ENCODE assay signal across 8 mouse cellular contexts in genomic region chr12:69537675-69538361, GRCm38 (mm10). TPM values are rescaled to one million over a fixed set of nuclear protein-coding genes. Genes with fewer than 3 reads are reported as not detected.
A peak's percentile ranks its signal among the peaks of the same experiment; 100 is the strongest.
DNase-seq lines count a peak whose midpoint lies in the region; ATAC-seq and TF ChIP-seq lines count a peak whose summit lies in the region.

No protein-coding gene starts in this region.

- H3K36me3 ChIP-seq in spleen, adult 2 months (ENCODE audit: control insufficient read depth, insufficient read depth, low read length), result no peaks in the 10 kb centered on the region
- H3K36me3 ChIP-seq in embryonic facial prominence, embryonic 14.5 days (ENCODE audit: control insufficient read depth, insufficient read depth, low read length), result no peaks in the 10 kb centered on the region
- no peaks in the 10 kb centered on the region for H3K36me3 ChIP-seq in kidney, adult 2 months (ENCODE audit: control insufficient read depth, insufficient read depth, low read length)
- no peaks in the 10 kb centered on the region for H3K36me3 ChIP-seq in liver, embryonic 13.5 days

- WGBS in spleen, adult 2 months, result 6% methylated on average over 19 of the region's 19 CpGs
- 20% methylated on average over 19 of the region's 19 CpGs for WGBS in embryonic facial prominence, embryonic 14.5 days
- WGBS in kidney, adult 2 months, result 17% methylated on average over 19 of the region's 19 CpGs
- 3% methylated on average over 19 of the region's 19 CpGs for WGBS in liver, embryonic 13.5 days (ENCODE audit: insufficient replicate concordance)

- H3K27me3 ChIP-seq in spleen, adult 2 months (ENCODE audit: control insufficient read depth, insufficient read depth, low read length), result no peaks in the 10 kb centered on the region
- H3K27me3 ChIP-seq in embryonic facial prominence, embryonic 14.5 days (replicated peaks; ENCODE audit: control insufficient read depth, insufficient read depth, low read length), result no peaks in the 10 kb centered on the region
- no peaks in the 10 kb centered on the region for H3K27me3 ChIP-seq in kidney, adult 2 months (replicated peaks; ENCODE audit: control insufficient read depth, insufficient read depth, low read length)
- H3K27me3 ChIP-seq in liver, embryonic 13.5 days, result no peaks in the 10 kb centered on the region

- peak overlapping the region; percentile 38 for H3K9ac ChIP-seq in embryonic facial prominence, embryonic 14.5 days (ENCODE audit: low read depth, low read length)
- peak overlapping the region; percentile 42 for H3K9ac ChIP-seq in liver, embryonic 13.5 days

- H3K4me2 ChIP-seq in embryonic facial prominence, embryonic 14.5 days (ENCODE audit: low read depth, low read length), result peak overlapping the region; percentile 40
- peak overlapping the region; percentile 59 for H3K4me2 ChIP-seq in liver, embryonic 13.5 days

- peak overlapping the region; percentile 26; the same call in 1 of the 2 replicates for H3K4me3 ChIP-seq in spleen, adult 2 months (ENCODE audit: extremely low read depth, insufficient read depth, insufficient read length)
- H3K4me3 ChIP-seq in embryonic facial prominence, embryonic 14.5 days (ENCODE audit: low read depth, low read length), result peak overlapping the region; percentile 13; the same call in 1 of the 2 replicates
- peak overlapping the region; percentile 27 for H3K4me3 ChIP-seq in kidney, adult 2 months (ENCODE audit: insufficient read depth, low read depth, low read length)
- H3K4me3 ChIP-seq in liver, embryonic 13.5 days (replicated peaks), result peak overlapping the region; percentile 21

- no peak for DNase-seq in spleen, adult 2 months (ENCODE audit: low read depth in 1 of 2, low spot score in 2 of 2)
- no peak for DNase-seq in spleen, adult 12 weeks (ENCODE audit: low spot score)
- peak; percentile 89 for DNase-seq in embryonic facial prominence, embryonic 14.5 days (ENCODE audit: low spot score)
- peak; percentile 79 to 81 for DNase-seq in heart, adult 9 months (ENCODE audit: low spot score in 2 of 2)
- DNase-seq in kidney, adult 2 months, result peak; percentile 60
- no peak for DNase-seq in liver, embryonic 13.5 days
- peak; percentile 68 for DNase-seq in thymus, postnatal 4 days

- TF ChIP-seq POLR2A in spleen, adult 2 months (IDR thresholded peaks at IDR 0.05; ENCODE audit: low read depth, low read length), result no peak
- TF ChIP-seq POLR2A in kidney, adult 2 months (IDR thresholded peaks at IDR 0.05; ENCODE audit: low read depth, low read length), result no peak

- H3K4me1 ChIP-seq in spleen, adult 2 months (ENCODE audit: control insufficient read depth, insufficient read depth, insufficient read length), result peaks cover 39% of the 10 kb centered on the region; the same call in 1 of the 2 replicates
- peaks cover 28% of the 10 kb centered on the region for H3K4me1 ChIP-seq in embryonic facial prominence, embryonic 14.5 days (ENCODE audit: control insufficient read depth, insufficient read depth, low read length)
- H3K4me1 ChIP-seq in kidney, adult 2 months (ENCODE audit: control insufficient read depth, insufficient read depth, low read length), result 0 out of 2 replicates have a peak, but pooled peaks cover 5% of the 10 kb centered on the region
- peaks cover 49% of the 10 kb centered on the region for H3K4me1 ChIP-seq in liver, embryonic 13.5 days (replicated peaks)

- peak; percentile 66 for ATAC-seq in embryonic facial prominence, embryonic 14.5 days (ENCODE audit: low read depth)
- peak; percentile 39 for ATAC-seq in liver, embryonic 13.5 days (ENCODE audit: low read depth)
- ATAC-seq in monocyte, adult 5-6 weeks (replicated peaks; ENCODE audit: insufficient number of reproducible peaks, low FRiP score, low TSS enrichment, poor library complexity, severe bottlenecking), result peak; percentile 52; the same call in 1 of the 2 replicates

- H3K9me3 ChIP-seq in embryonic facial prominence, embryonic 14.5 days (ENCODE audit: control insufficient read depth, low read length), result no peaks in the 10 kb centered on the region
- no peaks in the 10 kb centered on the region for H3K9me3 ChIP-seq in liver, embryonic 13.5 days (replicated peaks)

- H3K27ac ChIP-seq in spleen, adult 2 months (ENCODE audit: insufficient read depth, low read length), result peak overlapping the region; percentile 91
- peak overlapping the region; percentile 86 for H3K27ac ChIP-seq in embryonic facial prominence, embryonic 14.5 days (replicated peaks; ENCODE audit: low read depth, low read length)
- peak overlapping the region; percentile 78 for H3K27ac ChIP-seq in kidney, adult 2 months (ENCODE audit: insufficient read depth, low read depth, low read length)
- peak overlapping the region; percentile 71 for H3K27ac ChIP-seq in liver, embryonic 13.5 days

- no peak for TF ChIP-seq CTCF in spleen, adult 2 months (IDR thresholded peaks at IDR 0.05; ENCODE audit: extremely low read depth, insufficient read depth, insufficient read length, insufficient replicate concordance)
- TF ChIP-seq CTCF in kidney, adult 2 months (conservative IDR thresholded peaks at IDR 0.05; ENCODE audit: insufficient read depth, insufficient read length, low read depth, low read length), result no peak

RNA-seq across cellular contexts. Expression of gene Vcpkmt, which starts 45.0 kb away (rescaled TPM):
- polyA plus RNA-seq in spleen, adult 2 months (2012; rRNA removed), result 5.9 and 10.3 TPM in 2 replicates
- 20.9 and 22.9 TPM in 2 replicates for polyA plus RNA-seq in embryonic facial prominence, embryonic 14.5 days (2014; fragmentation: Nextera tagmentation; extraction: Ambion mirVana)
- 5.8 and 7.1 TPM in 2 replicates for polyA plus RNA-seq in kidney, adult 2 months (2012; rRNA removed)
- polyA plus RNA-seq in liver, embryonic 13.5 days (2015; fragmentation: Nextera tagmentation; extraction: Ambion mirVana), result 16.7 and 17.5 TPM in 2 replicates
- total RNA-seq in monocyte, adult 5-6 weeks (2017), result 10.9 to 19.7 TPM (median 14.9 TPM) in 3 replicates

Comparison
In these comparisons a context has a peak if more than half of its experiments do, and no peak if none do; other contexts are left out.
1. DNase-seq: peak in embryonic facial prominence, embryonic 14.5 days (single experiment), heart, adult 9 months (2 of 2), kidney, adult 2 months (single experiment) and thymus, postnatal 4 days (single experiment); none in spleen, adult 2 months (0 of 2), spleen, adult 12 weeks (single experiment) and liver, embryonic 13.5 days (single experiment).
2. Peak in every context shown above with its lines, with median percentiles within 50 percentile points of each other: H3K27ac ChIP-seq, H3K4me3 ChIP-seq and ATAC-seq.